ENCODE assay signal across 35 mouse cellular contexts in the genomic region with DNA sequence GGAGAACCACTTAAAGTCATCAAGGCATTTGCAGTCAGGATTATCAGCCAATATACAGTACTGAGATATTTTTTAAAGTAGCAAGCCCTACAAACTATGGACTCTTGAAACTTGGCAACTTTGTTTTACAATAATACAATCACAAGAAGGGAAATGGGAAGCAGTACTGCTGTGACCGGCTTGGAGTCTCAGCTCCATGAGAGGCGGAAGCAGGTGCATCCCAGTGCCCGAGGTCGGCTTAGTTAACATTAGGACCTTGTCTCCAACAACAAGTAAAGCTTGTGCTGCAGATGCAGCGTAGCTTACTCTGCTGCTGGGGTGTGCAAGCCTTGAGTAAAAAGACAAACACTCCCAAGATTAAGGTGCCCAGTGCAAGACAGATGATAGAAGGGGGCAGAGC.
"Had no signal": no experiment of that assay in that cellular context is flagged by ENCODE, and none has a peak within 500 bp of the region (broad histone marks: within the 10 kb centered on the region; RNA-seq: fewer than 3 reads in every experiment).

No protein-coding gene starts in this region.

- ATAC-seq: hindbrain, embryonic 16.5 days; hindbrain, postnatal 0 days; inflammation-experienced regulatory T-cells, adult 6 months; intestine, embryonic 15.5 days; intestine, embryonic 16.5 days; intestine, postnatal 0 days had no signal

- H3K36me3 ChIP-seq: heart, embryonic 10.5 days; heart, embryonic 12.5 days; heart, embryonic 13.5 days; heart, embryonic 15.5 days; hindbrain, embryonic 10.5 days; hindbrain, embryonic 12.5 days; hindbrain, embryonic 13.5 days; hindbrain, embryonic 15.5 days; intestine, embryonic 15.5 days; kidney, embryonic 15.5 days had no signal

- H3K9ac ChIP-seq: heart, embryonic 12.5 days; heart, embryonic 13.5 days; heart, embryonic 15.5 days; hindbrain, embryonic 12.5 days; hindbrain, embryonic 13.5 days; hindbrain, embryonic 14.5 days; hindbrain, embryonic 15.5 days; intestine, embryonic 15.5 days; kidney, embryonic 15.5 days had no signal

- DNase-seq: heart, postnatal 10 days; heart, postnatal 14 days; heart, postnatal 36 days; heart, postnatal 4 days; kidney, adult 11 months; kidney, adult 18-20 months; kidney, adult 2 months; kidney, adult 8-10 months; kidney, postnatal 10 days; kidney, postnatal 14 days; kidney, postnatal 25 days; kidney, postnatal 36 days; kidney, postnatal 4 days; layer of hippocampus, adult 9-11 months; layer of hippocampus, postnatal 36 days had no signal

- H3K4me2 ChIP-seq: heart, embryonic 11.5 days; heart, embryonic 12.5 days; heart, embryonic 13.5 days; heart, embryonic 15.5 days; hindbrain, embryonic 12.5 days; hindbrain, embryonic 13.5 days; hindbrain, embryonic 14.5 days; hindbrain, embryonic 15.5 days; intestine, embryonic 15.5 days; kidney, embryonic 15.5 days had no signal

- H3K4me3 ChIP-seq: heart, embryonic 10.5 days; heart, embryonic 12.5 days; heart, embryonic 13.5 days; heart, embryonic 15.5 days; hindbrain, embryonic 10.5 days; hindbrain, embryonic 12.5 days; hindbrain, embryonic 13.5 days; hindbrain, embryonic 15.5 days; intestine, embryonic 15.5 days; kidney, embryonic 15.5 days; layer of hippocampus, adult 2 months; left cerebral cortex, adult 2 months had no signal

- H3K9me3 ChIP-seq: heart, embryonic 10.5 days; heart, embryonic 12.5 days; heart, embryonic 13.5 days; heart, embryonic 15.5 days; hindbrain, embryonic 10.5 days; hindbrain, embryonic 12.5 days; hindbrain, embryonic 13.5 days; hindbrain, embryonic 15.5 days; intestine, embryonic 15.5 days; kidney, embryonic 15.5 days had no signal

- H3K4me1 ChIP-seq: heart, embryonic 15.5 days; hindbrain, embryonic 10.5 days; hindbrain, embryonic 12.5 days; hindbrain, embryonic 13.5 days; hindbrain, embryonic 15.5 days; intestine, embryonic 15.5 days; kidney, embryonic 15.5 days had no signal

- H3K27me3 ChIP-seq: heart, embryonic 12.5 days; heart, embryonic 13.5 days; heart, embryonic 15.5 days; hindbrain, embryonic 12.5 days; hindbrain, embryonic 13.5 days; hindbrain, embryonic 15.5 days; intestine, embryonic 15.5 days; kidney, embryonic 15.5 days had no signal

- H3K27ac ChIP-seq: heart, embryonic 10.5 days; heart, embryonic 13.5 days; heart, embryonic 15.5 days; hindbrain, embryonic 10.5 days; hindbrain, embryonic 12.5 days; hindbrain, embryonic 13.5 days; hindbrain, embryonic 14.5 days; hindbrain, embryonic 15.5 days; hindbrain, postnatal 0 days; intestine, embryonic 15.5 days; kidney, embryonic 15.5 days; kidney, postnatal 0 days; layer of hippocampus, adult 2 months; left cerebral cortex, adult 2 months had no signal
